Mouse (Mus musculus): Measurements from ENCODE around the gene Klk11.

Klk11 gene

DNA sequence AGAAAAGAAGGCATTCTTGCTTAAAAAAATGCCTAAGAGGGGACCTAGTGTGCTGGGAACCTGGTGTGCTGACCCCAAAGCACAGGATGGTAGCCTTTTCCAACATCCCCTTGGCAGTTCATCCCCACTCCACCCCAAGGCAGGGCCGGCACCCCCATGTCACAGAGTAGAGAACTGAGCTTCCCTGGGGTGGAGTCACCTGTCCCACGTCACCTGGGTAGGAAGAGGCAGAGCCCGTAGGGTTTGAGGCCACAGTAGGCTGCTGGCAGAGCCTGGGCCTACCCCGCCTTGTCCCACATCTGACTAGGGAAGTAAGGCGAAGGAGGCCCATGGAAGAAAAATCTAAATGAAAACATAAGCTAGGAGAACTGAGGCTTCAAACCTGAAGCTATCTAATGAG is at the start of gene Klk11:
Gene Klk11, plus strand, starts transcription at position 241 of the 400 bp plus-strand sequence.
- no peak for DNase-seq (ENCODE audit: low read depth, low spot score)

DNA sequence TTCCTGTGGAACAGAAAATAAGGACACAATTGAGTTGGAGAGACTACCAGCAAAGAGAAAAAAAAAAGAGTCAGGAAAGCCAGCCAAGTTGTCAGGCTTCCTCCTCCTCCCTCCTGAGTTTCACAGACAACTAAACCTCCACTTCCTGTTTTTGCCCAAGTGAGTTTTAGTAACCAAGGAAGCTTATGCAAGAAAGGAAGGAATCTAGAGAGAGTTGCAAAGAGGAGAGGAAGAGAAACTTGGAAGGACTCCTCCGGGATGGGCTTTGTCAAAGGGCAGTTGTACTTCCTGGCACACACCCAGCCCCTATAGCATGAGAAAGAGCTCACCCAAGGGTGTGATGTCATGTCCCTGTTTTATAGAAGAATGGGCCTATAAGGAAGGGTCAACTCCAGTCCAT is 26.6 kb upstream of the Klk11 start:
- no peak for DNase-seq (ENCODE audit: low read depth, low spot score)

DNA sequence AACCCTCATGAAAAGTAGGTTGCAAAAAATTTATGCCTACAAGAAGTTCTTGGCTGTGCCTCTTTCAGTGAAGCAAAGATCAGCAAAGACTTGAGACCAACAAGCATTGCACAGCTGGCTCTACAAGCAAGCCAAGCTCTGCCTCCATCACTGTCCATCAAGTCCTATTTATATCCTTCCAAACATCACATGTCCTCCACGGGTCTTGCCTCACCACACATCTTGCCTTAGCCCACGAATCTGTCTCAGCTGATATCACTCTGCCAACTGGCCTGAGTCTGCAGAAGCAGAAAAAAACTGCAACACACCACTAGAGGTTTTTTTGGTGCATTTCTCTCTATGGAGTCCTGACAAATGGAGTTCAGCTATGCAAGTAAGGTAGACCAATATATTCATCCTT is 21.6 kb upstream of the Klk11 start:
- DNase-seq (ENCODE audit: low read depth, low spot score) = no peak

DNA sequence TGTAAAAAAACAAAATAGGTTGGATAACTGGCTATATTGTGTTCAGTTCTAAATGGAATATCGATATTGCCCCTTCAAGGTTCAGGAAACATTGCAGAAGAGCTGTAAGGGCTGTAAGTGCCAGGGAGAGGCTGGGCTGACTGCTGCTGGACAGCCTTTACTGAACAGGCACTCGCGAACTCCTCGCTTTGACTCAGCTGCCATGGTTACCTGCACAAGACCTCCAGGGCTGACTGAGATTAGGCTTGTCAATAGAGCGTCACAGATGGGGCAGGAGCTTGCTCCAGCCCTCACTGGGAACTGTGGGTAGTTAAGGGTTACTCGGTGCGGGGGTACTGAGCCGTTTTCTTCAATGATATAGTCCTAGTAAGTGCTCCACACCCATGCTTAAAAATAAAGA is 7.9 kb upstream of the Klk11 start:
- DNase-seq (ENCODE audit: low read depth, low spot score) = no peak

GRCm38 (mm10) chr7:43768597-43768996 is 5.8 kb upstream of the Klk11 start, which contains the start of gene Klk12:
Gene Klk12, plus strand, starts transcription at chr7:43768897.
- DNase-seq (ENCODE audit: low read depth, low spot score) = no peak

- DNase-seq (ENCODE audit: low read depth, low spot score) = no peak
Observed at GRCm38 (mm10) chr7:43769636-43770035, 4.8 kb upstream of the Klk11 start.

GRCm38 (mm10) chr7:43770701-43771100 is 3.7 kb upstream of the Klk11 start:
- DNase-seq (ENCODE audit: low read depth, low spot score) = no peak

DNA sequence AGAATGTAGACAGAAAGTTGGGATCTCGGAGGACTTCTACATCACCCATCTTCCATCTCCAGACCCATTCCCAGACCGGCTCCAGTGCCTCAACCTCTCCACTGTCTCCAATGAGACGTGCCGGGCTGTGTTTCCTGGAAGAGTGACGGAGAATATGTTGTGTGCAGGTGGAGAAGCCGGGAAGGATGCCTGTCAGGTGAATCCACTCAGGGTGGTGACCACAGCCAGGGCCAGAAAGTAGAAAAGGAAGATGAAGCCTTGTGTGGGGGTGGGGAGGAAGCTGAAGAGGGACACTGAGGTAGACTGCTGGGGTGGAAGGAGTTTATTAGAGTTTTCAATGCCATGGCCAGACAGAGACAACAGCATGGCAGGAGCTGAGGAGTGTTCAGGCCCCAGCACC is 2.5 kb upstream of the Klk11 start:
- DNase-seq (ENCODE audit: low read depth, low spot score) = no peak

DNA sequence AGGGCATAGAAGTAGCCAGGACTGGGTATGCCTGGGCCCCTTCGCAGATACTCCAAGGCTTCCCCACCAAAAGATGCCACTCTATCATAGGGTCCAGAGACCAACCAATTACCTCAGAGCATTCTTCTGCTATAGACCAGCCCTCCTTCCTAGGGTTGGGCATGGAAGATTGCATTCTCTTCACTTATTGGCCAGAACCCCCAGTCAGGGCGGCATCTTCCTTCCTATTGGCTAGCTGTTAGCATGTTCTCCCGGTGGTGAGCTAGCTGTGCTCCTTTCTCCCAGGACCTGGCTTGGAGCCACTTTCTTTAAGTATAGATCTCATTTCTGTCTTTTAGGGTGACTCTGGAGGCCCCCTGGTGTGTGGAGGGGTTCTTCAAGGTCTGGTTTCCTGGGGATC is 1.5 kb upstream of the Klk11 start:
- DNase-seq (ENCODE audit: low read depth, low spot score) = no peak

- DNase-seq (ENCODE audit: low read depth, low spot score) = no peak
Observed at GRCm38 (mm10) chr7:43774802-43775201, 398 bp downstream of the Klk11 start.

GRCm38 (mm10) chr7:43775311-43776057 is 1.1 kb downstream of the Klk11 start:
- DNase-seq (ENCODE audit: low read depth, low spot score) = no peak

- no peak for DNase-seq (ENCODE audit: low read depth, low spot score)
Observed at GRCm38 (mm10) chr7:43776506-43776905, 2.1 kb downstream of the Klk11 start.

GRCm38 (mm10) chr7:43777423-43777822 is 3.0 kb downstream of the Klk11 start:
- no peak for DNase-seq (ENCODE audit: low read depth, low spot score)

DNA sequence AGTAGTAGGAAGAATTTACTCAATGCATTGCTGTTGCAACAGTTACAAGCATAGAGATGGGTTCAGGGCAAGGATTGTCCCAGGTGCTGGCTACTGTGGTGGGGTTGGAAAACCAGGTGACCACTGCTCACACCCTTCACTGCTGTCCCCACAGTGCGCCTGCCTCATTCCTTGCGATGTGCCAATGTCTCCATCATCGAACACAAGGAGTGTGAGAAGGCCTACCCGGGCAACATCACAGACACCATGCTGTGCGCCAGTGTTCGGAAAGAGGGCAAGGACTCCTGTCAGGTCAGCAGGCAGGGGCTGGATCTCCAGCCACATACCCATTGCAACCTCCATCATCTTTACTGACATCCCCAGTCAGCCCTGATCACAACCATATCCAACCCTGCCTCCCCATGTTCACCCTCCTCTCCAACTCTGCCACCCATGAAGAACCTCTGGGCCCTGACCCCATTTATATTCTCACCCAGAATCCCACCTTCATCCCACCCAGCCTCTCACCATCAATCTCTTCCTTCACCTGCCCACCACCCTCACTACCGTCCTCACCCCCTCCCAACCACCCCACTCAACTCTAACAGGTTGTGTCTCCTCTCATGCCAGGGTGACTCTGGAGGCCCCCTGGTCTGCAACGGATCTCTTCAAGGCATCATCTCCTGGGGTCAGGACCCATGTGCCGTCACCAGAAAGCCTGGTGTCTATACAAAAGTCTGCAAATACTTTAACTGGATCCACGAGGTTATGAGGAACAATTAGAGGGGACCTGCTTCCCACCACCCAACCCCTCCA is 4.0 kb downstream of the Klk11 start:
- DNase-seq (ENCODE audit: low read depth, low spot score) = no peak

GRCm38 (mm10) chr7:43780241-43780640 is 5.8 kb downstream of the Klk11 start:
- DNase-seq (ENCODE audit: low read depth, low spot score) = no peak

DNA sequence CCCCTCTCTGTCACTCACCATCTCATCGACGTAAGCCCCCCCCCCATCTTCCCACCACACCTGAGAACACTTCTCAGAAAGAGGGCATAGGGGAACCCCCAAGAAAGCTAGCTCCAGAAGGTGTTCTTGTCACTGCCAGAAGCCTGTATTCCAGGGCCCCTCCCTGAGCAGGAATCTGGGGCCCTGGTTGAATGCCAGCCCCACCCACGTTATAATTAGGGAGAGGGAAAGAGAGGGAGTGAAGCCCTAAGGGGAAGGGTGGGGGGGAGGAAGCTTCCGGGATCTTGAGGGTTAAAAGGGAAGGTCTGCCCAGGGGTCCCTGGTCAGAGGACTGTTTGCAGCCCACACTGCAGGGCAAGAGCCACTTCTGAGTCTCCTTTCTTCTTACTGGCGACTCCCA is 6.3 kb downstream of the Klk11 start, which contains the start of gene Klk10:
Gene Klk10, plus strand, starts transcription at position 290 of the 400 bp plus-strand sequence.
- no peak for DNase-seq (ENCODE audit: low read depth, low spot score)

- DNase-seq (ENCODE audit: low read depth, low spot score) = no peak
Observed at GRCm38 (mm10) chr7:43781541-43781940, 7.1 kb downstream of the Klk11 start.

DNA sequence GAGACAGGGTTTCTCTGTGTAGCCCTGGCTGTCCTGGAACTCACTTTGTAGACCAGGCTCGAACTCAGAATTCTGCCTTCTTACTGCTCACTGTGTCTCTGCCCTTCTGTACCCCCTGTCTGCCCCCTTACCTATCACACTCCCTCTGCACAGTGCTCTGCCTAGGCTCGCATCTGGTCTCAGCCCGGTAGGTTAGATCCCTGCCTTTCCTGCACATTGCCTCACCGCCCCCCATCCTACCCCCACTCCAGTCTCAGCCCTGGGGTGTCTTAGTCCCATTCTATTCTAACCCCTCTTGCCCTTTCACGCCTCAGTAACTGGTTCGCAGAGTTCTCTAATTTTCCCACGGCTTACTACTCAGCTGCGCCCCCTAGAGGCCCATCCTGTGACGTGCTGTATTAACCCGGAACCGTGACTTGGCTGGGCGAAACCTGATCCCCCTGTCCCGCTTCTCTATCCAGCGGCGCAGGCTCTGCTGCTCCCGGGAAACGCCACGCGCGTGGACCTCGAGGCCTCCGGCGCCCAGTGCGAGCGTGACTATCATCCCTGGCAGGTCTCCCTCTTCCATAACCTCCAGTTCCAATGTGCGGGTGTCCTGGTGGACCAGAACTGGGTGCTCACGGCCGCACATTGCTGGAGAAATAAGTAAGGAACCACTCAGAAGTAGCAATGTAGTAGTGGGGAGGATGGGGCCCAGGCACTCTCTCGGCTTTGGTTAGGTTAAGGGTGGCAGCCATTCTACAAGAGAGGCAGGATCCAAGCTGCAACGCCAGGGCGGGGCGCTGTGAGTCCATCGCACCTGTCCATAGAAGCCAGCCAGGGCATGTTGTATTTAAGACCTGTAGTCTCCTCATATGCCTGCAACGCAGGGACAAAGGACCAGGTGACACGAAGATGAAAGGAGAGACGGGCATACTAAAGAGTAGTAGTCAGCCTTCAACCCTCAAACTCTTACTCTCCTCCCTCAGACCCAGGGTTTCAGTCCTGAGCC is 8.2 kb downstream of the Klk11 start:
- DNase-seq (ENCODE audit: low read depth, low spot score) = peak; percentile 9

- DNase-seq (ENCODE audit: low read depth, low spot score) = no peak
Observed at GRCm38 (mm10) chr7:43785286-43785685, 10.9 kb downstream of the Klk11 start.

GRCm38 (mm10) chr7:43788096-43788495 is 13.7 kb downstream of the Klk11 start:
- DNase-seq (ENCODE audit: low read depth, low spot score) = no peak

GRCm38 (mm10) chr7:43789295-43789694 is 14.9 kb downstream of the Klk11 start:
- DNase-seq (ENCODE audit: low read depth, low spot score) = no peak

DNA sequence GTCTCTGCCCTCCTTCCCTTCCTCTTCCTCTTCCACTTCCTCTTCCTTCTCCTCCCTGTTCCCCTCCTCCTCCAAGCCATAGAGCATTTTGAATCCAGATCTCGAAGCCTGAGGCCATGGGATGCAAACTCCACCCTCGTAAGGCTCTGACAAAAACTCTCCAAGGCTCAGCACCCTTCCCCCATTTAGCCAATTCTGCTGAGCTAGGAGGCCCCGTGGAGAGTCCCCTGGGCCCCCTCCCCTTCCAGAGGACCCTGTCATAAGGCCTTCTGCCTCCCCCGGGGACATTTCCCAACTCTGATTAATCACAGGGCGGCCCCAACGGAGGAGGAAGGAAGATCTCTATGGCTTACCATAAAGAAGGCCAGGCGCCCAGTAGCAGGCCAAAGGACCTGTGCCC is 17.2 kb downstream of the Klk11 start, which contains the start of gene Klk9:
Gene Klk9, plus strand, starts transcription at position 301 of the 400 bp plus-strand sequence.
- DNase-seq (ENCODE audit: low read depth, low spot score) = no peak
